Mouse (Mus musculus) cerebellum, adult 2 months (tissue): ENCODE measurements at regions not wholly inside any gene's neighbourhood (a gene's known extent, or its start where the extent isn't known, plus 50 kb on each side); places are given as distances from the start of the nearest gene placed in this dataset.

ENCODE experiments used
- CTCF ChIP-seq: fragments of 200-500 bp; IDR thresholded peaks from 2 replicates; pipeline ENCODE4 v1.5.1; 2011; ENCODE audit warnings: low read depth, mild to moderate bottlenecking, control low read depth, low read length, moderate library complexity, borderline replicate concordance; ENCODE audit not compliant: insufficient read depth
- POLR2A ChIP-seq: fragments of 200-500 bp; IDR thresholded peaks from 2 replicates; pipeline ENCODE4 v1.6.1; 2011; ENCODE audit warnings: low read length, control low read depth, borderline replicate concordance; ENCODE audit not compliant: insufficient read depth

GRCm38 (mm10) chr14:120847006-120847405, 64.0 kb upstream of the Ipo5 start:
- no peak for TF ChIP-seq POLR2A
- TF ChIP-seq CTCF: no peak
